Mouse (Mus musculus): ENCODE measurements around the gene Slc30a2. TPM values are rescaled to one million over a fixed set of nuclear protein-coding genes. Genes with fewer than 3 reads are reported as not detected.
"Not testable (repeated sequence)": the region's sequence is repeated elsewhere in the genome, so short reads cannot be mapped to it uniquely, and the experiment has no call there.

Gene Slc30a2
- polyA plus RNA-seq (2016; fragmentation: Nextera tagmentation; extraction: Ambion mirVana) = not detected in 2 replicates

DNA sequence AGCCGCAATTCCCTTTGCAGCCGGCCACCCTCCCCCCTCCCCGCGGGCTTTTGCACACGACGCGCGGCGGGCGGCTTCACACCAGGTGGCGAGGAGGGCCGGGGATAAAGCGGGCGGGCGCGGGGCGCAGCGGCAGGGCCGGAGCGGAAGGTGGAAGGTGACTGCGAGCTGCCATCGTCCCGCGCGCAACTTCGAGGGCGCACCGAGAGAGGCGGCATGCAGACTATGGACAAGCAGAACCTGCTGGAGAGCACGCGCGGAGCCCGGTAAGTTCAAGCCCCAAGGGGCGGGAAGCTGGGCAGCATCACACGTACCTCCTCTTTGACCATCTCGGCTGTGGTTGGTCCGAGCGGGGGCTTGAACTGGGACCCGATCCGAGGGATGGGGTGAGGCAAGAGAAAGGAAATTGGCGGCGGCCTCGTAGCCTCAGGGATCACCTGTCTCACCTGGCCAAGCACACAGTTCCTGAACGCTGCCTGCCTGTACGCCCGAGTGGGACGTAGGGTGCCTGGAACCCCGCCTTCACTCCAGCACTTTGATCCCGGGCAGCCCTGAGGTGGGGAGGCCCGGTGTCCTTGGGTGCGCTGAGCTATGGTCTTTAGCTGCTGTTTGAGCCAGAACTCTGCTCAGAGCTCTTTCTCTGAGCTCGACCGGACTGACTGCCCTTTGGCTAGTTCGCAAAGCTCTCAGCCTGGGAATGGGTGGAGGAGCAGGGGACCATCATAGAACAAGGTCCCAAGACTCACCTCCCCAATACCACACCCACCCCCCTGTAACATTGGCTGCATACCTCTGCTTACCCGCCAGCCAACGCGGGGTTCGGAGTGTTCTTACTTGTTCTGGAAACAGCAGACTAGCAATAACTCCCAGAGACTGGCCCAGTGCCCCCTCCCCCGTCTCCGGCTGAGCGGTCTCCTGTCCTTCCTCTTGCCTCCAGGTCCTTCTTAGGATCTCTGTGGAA lies at the start of gene Slc30a2:
Slc30a2 (plus strand) TSS at position 111 of the 961 bp plus-strand sequence.
- H3K4me3 ChIP-seq = peak within 1 kb of the TSS; percentile 45
- peak; percentile 57 for DNase-seq (ENCODE audit: low spot score)
- WGBS = 2% methylated on average over 61 of the region's 61 CpGs
- no peaks in the 10 kb centered on the region for H3K9me3 ChIP-seq (replicated peaks)
- 0 out of 2 replicates have a peak within 1 kb of the TSS, but pooled peaks have one; percentile 10 for H3K27ac ChIP-seq
- peaks cover 12% of the 10 kb centered on the region for H3K4me1 ChIP-seq
- H3K27me3 ChIP-seq (ENCODE audit: low read depth, poor library complexity, severe bottlenecking) = peaks cover 82% of the 10 kb centered on the region
- H3K36me3 ChIP-seq = no peaks in the 10 kb centered on the region

- H3K36me3 ChIP-seq = no peaks in the 10 kb centered on the region
- peaks cover 18% of the 10 kb centered on the region for H3K27me3 ChIP-seq (ENCODE audit: low read depth, poor library complexity, severe bottlenecking)
- H3K4me1 ChIP-seq = peaks cover 7% of the 10 kb centered on the region
- H3K9me3 ChIP-seq (replicated peaks) = no peaks in the 10 kb centered on the region
- DNase-seq (ENCODE audit: low spot score) = no peak
- 55% methylated on average over 9 of the region's 9 CpGs for WGBS
- H3K27ac ChIP-seq = no peak overlapping the region
- H3K4me3 ChIP-seq = no peak overlapping the region
Measured at GRCm38 (mm10) chr4:134293692-134294163, 49.3 kb upstream of the Slc30a2 start.

GRCm38 (mm10) chr4:134296096-134296495 lies 46.9 kb upstream of the Slc30a2 start:
- WGBS = 92% methylated on average over 4 of the region's 4 CpGs
- H3K9me3 ChIP-seq (replicated peaks); H3K36me3 ChIP-seq; DNase-seq (ENCODE audit: low spot score); H3K4me3 ChIP-seq; H3K4me1 ChIP-seq; H3K27ac ChIP-seq: not testable (repeated sequence)
- H3K27me3 ChIP-seq (ENCODE audit: low read depth, poor library complexity, severe bottlenecking) = peaks cover 18% of the 10 kb centered on the region

GRCm38 (mm10) chr4:134296523-134296922 lies 46.5 kb upstream of the Slc30a2 start:
- no peaks in the 10 kb centered on the region for H3K36me3 ChIP-seq
- H3K27ac ChIP-seq = no peak overlapping the region
- 90% methylated on average over 4 of the region's 4 CpGs for WGBS

GRCm38 (mm10) chr4:134297369-134297768 lies 45.6 kb upstream of the Slc30a2 start:
- no peak overlapping the region for H3K27ac ChIP-seq
- H3K27me3 ChIP-seq (ENCODE audit: low read depth, poor library complexity, severe bottlenecking) = peaks cover 18% of the 10 kb centered on the region
- H3K36me3 ChIP-seq = no peaks in the 10 kb centered on the region
- 0 out of 2 replicates have a peak, but pooled peaks cover 3% of the 10 kb centered on the region for H3K4me1 ChIP-seq
- no peak for DNase-seq (ENCODE audit: low spot score)
- no peaks in the 10 kb centered on the region for H3K9me3 ChIP-seq (replicated peaks)
- no peak overlapping the region for H3K4me3 ChIP-seq
- WGBS = 91% methylated on average over 8 of the region's 8 CpGs

More at GRCm38 (mm10) chr4:134296523-134296922, 46.5 kb upstream of the Slc30a2 start:
- no peak for DNase-seq (ENCODE audit: low spot score)
- H3K27me3 ChIP-seq (ENCODE audit: low read depth, poor library complexity, severe bottlenecking) = peaks cover 18% of the 10 kb centered on the region
- no peaks in the 10 kb centered on the region for H3K9me3 ChIP-seq (replicated peaks)
- no peak overlapping the region for H3K4me3 ChIP-seq
- H3K4me1 ChIP-seq = 0 out of 2 replicates have a peak, but pooled peaks cover 3% of the 10 kb centered on the region

GRCm38 (mm10) chr4:134298626-134299497 lies 44.1 kb upstream of the Slc30a2 start:
- Histone ChIP-seq H3K4me1 (0 out of 2 replicates have a peak, but pooled peaks cover 3% of the 10 kb centered on the region), H3K36me3 (no peaks in the 10 kb centered on the region), H3K4me3 (no peak overlapping the region), H3K27ac (no peak overlapping the region), H3K9me3 (replicated peaks) (no peaks in the 10 kb centered on the region), H3K27me3 (ENCODE audit: low read depth, poor library complexity, severe bottlenecking) (peaks cover 4% of the 10 kb centered on the region)
- no peak for DNase-seq (ENCODE audit: low spot score)
- 76% methylated on average over 19 of the region's 19 CpGs for WGBS

DNA sequence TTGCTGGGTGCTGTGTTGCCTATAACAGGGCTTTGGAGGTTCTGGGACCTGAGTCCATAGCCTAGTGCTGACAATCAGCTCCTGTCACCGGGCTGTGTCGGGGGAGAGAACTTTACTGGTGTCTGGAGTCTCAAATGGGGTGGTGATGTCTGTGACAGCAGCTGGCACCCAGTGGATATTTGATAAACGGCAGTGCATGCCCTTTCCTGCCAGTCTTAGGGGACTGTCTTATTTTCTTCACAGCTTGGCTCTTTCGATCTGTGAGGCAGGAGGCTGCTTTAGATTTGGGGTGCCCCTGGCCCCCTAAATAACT lies 43.5 kb upstream of the Slc30a2 start:
- no peaks in the 10 kb centered on the region for H3K36me3 ChIP-seq
- H3K27me3 ChIP-seq (ENCODE audit: low read depth, poor library complexity, severe bottlenecking) = no peaks in the 10 kb centered on the region
- 73% methylated on average over 4 of the region's 4 CpGs for WGBS
- H3K4me1 ChIP-seq = 0 out of 2 replicates have a peak, but pooled peaks cover 3% of the 10 kb centered on the region
- DNase-seq (ENCODE audit: low spot score) = no peak
- no peak overlapping the region for H3K27ac ChIP-seq
- H3K4me3 ChIP-seq = no peak overlapping the region
- H3K9me3 ChIP-seq (replicated peaks) = no peaks in the 10 kb centered on the region

DNA sequence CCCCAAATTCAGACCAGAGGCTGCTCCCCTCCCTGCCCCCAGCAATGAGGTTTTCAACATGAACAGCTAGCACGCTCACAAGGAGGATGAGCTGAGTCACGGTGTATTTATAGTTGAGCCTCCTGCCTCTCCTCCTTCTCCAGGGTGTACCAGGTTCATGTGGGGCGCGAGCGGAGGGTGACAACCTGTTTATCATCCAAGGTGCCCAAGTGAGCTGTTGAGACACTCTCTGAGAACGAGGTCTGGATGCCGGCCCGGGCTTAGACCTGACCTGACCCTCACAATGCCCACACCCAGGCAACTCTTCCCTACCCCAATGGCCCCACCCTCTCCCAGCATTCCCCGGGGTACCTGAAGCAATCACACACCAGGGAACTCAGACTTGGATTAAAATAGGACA lies 42.7 kb upstream of the Slc30a2 start:
- Histone ChIP-seq H3K4me3 (no peak overlapping the region), H3K27ac (no peak overlapping the region), H3K36me3 (no peaks in the 10 kb centered on the region), H3K27me3 (ENCODE audit: low read depth, poor library complexity, severe bottlenecking) (no peaks in the 10 kb centered on the region), H3K9me3 (replicated peaks) (no peaks in the 10 kb centered on the region), H3K4me1 (0 out of 2 replicates have a peak, but pooled peaks cover 3% of the 10 kb centered on the region)
- WGBS = 83% methylated on average over 9 of the region's 9 CpGs
- DNase-seq (ENCODE audit: low spot score) = no peak

- no peaks in the 10 kb centered on the region for H3K9me3 ChIP-seq (replicated peaks)
Measured at GRCm38 (mm10) chr4:134302084-134302483, 40.9 kb upstream of the Slc30a2 start.

GRCm38 (mm10) chr4:134306963-134307362 lies 36.0 kb upstream of the Slc30a2 start:
- Histone ChIP-seq H3K9me3 (replicated peaks) (no peaks in the 10 kb centered on the region), H3K36me3 (no peaks in the 10 kb centered on the region), H3K4me3 (no peak overlapping the region), H3K4me1 (peaks cover 12% of the 10 kb centered on the region), H3K27me3 (ENCODE audit: low read depth, poor library complexity, severe bottlenecking) (no peaks in the 10 kb centered on the region), H3K27ac (no peak overlapping the region)
- DNase-seq (ENCODE audit: low spot score) = no peak
- 81% methylated on average over 2 of the region's 2 CpGs for WGBS

More at GRCm38 (mm10) chr4:134302084-134302483, 40.9 kb upstream of the Slc30a2 start:
- H3K36me3 ChIP-seq = no peaks in the 10 kb centered on the region
- no peak for DNase-seq (ENCODE audit: low spot score)
- H3K27me3 ChIP-seq (ENCODE audit: low read depth, poor library complexity, severe bottlenecking) = no peaks in the 10 kb centered on the region
- no peak overlapping the region for H3K4me3 ChIP-seq
- 88% methylated on average over 5 of the region's 5 CpGs for WGBS
- peaks cover 5% of the 10 kb centered on the region for H3K4me1 ChIP-seq
- H3K27ac ChIP-seq = no peak overlapping the region

GRCm38 (mm10) chr4:134307367-134308072 lies 35.5 kb upstream of the Slc30a2 start:
- Histone ChIP-seq H3K27me3 (ENCODE audit: low read depth, poor library complexity, severe bottlenecking) (no peaks in the 10 kb centered on the region), H3K36me3 (no peaks in the 10 kb centered on the region), H3K9me3 (replicated peaks) (no peaks in the 10 kb centered on the region), H3K27ac (peak overlapping the region; percentile 66), H3K4me1 (peaks cover 12% of the 10 kb centered on the region), H3K4me3 (0 out of 2 replicates have a peak overlapping the region, but pooled peaks have one; percentile 13)
- 19% methylated on average over 12 of the region's 12 CpGs for whole genome bisulfite sequencing
- peak; percentile 59 for DNase-seq (ENCODE audit: low spot score)

DNA sequence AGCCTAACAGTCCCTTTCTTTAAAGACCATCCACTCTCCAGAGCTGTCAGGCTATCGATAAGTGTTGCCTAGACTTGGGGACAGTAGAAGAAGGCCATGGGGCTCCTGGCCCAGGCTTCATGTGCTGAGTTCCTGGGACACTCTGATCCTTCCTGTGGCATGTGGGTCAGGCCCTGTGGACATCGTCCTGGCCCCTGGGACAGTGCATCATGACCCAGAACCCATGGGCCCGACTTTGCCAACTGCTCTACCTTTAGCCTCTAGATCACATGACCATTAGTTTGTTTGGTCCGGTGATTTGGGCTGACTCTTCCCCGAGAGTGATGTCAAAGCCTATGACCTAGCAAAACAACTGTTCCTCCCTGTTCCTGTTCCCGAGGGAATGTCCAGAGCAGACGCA lies 32.9 kb upstream of the Slc30a2 start:
- 89% methylated on average over 7 of the region's 7 CpGs for WGBS
- Histone ChIP-seq H3K4me1 (peaks cover 22% of the 10 kb centered on the region), H3K9me3 (replicated peaks) (no peaks in the 10 kb centered on the region; the same call in 1 of the 2 replicates), H3K36me3 (no peaks in the 10 kb centered on the region), H3K27ac (no peak overlapping the region), H3K27me3 (ENCODE audit: low read depth, poor library complexity, severe bottlenecking) (no peaks in the 10 kb centered on the region), H3K4me3 (no peak overlapping the region)
- no peak for DNase-seq (ENCODE audit: low spot score)
